Mouse (Mus musculus) G1E (cell line): ENCODE data around the gene Zfp385b.

Source experiments
- CTCF ChIP-seq: IDR thresholded peaks from 2 replicates; pipeline ENCODE4 v1.5.1; 2012; ENCODE audit warnings: low read depth, low read length, inconsistent platforms, mixed read lengths
- POLR2AphosphoS5 ChIP-seq: IDR thresholded peaks from 2 replicates; pipeline ENCODE4 v1.6.1; 2012; ENCODE audit warnings: low read depth, low read length, inconsistent platforms; ENCODE audit not compliant: insufficient replicate concordance

- TF ChIP-seq CTCF, result no peak
- no peak for TF ChIP-seq POLR2AphosphoS5
Observed at GRCm38 (mm10) chr2:77518693-77519092, 300.7 kb downstream of the Zfp385b start.
